Mouse (Mus musculus): ENCODE data around the gene Susd1.

DNA sequence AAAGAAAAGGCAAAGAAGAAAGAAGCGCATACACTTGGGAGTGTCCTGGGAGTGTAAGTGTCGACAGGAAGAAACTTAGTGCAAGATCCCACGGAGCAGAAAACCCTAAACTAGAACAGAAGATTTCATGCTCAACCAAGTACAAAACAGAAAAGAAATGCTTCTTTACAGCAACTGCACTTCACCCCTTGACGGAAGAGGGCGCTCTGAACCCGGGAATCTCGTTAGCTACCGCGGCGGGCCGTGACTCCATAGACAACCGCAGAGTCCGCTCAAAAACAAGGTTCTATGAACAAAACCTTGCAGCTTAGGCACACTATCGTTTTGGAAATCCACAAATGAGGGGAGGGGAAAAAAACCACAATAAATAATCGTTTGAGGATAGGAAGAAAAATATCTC is 77.7 kb downstream of the Susd1 start:
- TF ChIP-seq POU5F1 (IDR thresholded peaks at IDR 0.05; ENCODE audit: borderline replicate concordance, low read length) (no peak), CTCF (conservative IDR thresholded peaks at IDR 0.05; ENCODE audit: low read length) (peak; percentile 89)
